Mouse (Mus musculus): ENCODE results near the gene Wdfy1. TPM values are rescaled to one million over a fixed set of nuclear protein-coding genes. Genes with fewer than 3 reads are reported as not detected.

Wdfy1 gene
- total RNA-seq, 2 experiments from 2014 or later, result 8.6 to 12.0 TPM

DNA sequence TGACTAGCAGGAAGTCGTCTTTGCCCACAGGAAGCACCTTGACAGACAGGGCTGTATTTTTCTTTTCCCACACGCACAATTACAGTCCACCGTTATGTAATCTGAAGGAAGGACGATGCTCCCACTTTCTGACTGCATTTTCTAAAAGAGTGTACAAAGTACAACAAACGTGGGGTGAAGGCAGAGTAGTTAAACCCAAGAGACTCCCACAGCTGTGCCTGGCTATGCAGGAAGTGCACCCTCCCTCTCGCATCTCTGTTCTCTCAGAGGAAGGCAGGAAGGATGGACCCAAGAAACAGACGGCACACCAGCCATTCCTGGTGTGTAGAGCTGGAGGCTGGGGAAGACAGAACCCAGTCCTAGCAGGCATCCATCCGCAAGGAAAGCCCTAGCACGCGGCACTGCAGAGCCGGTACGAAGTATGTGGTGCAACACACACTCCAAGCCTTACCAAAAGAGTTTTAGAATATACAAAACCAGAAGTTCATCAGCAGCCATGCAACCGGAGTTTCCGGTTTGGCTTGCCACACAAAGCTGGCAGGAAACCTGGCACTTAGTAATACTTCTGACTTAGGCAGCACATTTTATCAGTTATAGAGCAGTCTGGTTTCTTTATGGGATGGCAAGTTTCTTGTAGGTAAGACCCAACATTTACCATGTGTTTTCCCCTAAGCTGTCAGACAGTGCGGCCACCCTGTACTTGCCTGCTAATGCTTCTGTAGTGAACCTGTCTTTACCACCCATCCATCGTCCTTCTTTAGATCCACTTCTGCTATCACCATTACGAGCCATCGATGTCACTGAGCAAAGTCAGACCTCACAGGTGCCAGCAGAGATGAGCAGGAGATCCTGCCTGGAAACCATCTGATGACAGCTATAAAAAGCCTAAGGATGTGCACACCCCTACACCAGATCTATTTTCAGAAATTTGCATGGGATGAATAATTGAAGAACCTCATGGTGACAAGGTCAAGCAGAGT lies 64.5 kb downstream of the Wdfy1 start:
- DNase-seq, result no peak

DNA sequence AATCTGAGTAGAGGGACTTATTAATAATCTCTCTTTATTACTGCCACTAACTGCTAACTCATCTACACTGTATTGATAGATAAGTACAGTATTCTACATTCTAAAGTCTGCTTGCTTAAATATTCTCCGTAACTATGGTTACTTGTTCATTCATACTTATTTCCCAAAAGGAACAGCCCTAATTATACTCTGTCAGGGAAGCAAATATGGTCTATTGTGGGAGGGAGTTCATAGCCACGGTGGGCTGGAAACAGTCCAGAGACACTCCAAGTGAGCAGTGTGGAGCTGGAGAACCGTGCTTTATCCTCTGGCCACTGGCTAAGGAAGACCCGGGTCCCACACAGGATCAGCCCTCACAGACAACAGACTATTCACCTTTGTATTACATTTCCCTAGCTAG lies 65.3 kb downstream of the Wdfy1 start:
- DNase-seq, result no peak

DNA sequence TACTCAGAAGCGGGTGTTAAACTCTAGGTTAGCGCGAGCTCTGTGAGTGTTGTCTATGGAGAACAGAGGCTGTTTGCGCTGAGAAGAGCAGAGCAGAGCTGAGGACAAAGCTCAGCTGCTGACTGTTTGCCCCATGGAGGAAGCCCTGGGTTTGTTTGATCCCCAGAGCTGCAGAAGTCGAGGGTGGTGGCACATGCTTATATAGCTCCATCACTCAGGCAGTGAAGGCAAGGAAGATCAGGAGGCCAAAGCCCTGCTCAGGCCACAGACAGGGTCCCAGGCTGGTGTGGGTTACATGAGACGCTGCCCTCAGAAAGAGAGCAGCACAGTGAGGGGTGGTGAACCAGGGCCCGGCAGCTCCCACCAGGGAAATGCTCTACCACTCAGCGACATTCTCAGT lies 65.7 kb downstream of the Wdfy1 start:
- no peak for DNase-seq

DNA sequence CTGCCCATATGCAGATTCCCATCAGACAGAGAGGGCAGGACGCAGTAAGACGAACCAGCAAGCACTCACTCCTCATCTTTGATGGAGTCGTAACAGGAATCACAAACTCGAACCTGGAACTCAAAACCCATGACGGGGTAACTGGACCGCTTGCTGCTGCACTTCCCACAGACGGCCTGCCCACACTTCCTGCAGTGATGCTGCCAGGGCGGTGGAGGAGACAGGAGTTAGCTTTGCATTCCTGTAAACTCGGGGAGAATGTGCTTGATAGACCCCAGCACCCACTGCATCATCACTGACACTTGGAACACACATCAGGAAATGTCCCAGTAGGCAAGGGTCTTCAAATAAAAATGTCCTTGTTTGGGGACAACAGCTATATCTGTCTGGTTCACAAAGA lies 68.6 kb downstream of the Wdfy1 start:
- no peak for DNase-seq

DNA sequence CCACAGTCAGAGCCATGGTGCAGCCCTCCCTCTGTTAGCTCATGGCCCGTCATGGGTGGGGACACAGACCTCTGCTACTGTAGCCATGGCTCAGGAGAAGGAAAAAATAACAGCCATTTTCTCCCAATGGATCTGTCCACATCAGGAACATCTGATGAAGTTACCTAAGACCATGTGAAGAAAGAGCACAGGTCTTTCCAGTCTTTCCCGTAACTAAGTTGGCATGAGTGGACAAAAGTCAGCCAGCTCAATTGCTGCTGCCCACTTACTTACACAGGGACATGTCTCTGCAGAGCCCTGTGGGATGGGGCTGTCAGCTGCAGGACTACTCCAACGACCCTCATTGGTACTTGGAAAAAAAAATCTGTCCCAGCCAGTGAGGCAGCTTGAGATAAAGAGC lies 69.2 kb downstream of the Wdfy1 start:
- no peak for DNase-seq

DNA sequence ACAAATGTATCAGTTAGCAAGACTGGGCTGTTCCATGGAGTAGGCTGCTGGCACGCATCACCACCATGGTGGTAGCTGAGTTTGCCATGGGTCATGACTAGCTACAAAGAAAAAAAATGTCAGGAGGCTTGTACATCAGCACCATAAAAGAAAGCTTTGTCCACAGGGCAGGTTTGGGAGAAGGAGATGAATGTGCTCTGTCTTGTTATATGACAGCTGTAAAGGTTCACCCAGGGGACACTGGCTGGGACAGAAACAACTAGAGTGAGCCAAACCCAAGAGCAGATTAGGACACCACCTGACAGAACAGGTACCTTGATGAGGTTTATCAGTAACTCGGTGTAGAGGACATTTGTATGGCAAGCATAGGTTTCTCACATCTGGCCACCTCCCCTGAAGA lies 71.3 kb downstream of the Wdfy1 start:
- DNase-seq, result no peak

DNA sequence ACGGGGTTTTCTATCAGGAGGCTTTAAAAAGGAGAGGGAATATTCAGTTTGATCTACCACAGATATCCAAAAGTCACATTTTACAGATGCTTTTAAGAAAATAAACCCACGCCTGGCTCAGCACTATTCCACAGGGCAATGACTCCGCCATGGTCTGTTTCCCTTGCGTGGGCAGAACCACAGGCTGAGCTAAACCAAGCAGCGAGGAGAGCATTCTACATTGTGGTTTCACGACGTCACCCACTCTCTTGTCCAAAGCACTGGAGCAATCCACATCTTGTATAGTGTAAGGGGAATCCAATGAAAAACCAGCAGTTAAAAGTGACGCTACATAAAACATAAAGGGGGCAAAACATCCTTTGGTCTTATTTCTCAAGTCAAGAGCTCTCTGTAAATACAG lies 72.4 kb downstream of the Wdfy1 start:
- no peak for DNase-seq

DNA sequence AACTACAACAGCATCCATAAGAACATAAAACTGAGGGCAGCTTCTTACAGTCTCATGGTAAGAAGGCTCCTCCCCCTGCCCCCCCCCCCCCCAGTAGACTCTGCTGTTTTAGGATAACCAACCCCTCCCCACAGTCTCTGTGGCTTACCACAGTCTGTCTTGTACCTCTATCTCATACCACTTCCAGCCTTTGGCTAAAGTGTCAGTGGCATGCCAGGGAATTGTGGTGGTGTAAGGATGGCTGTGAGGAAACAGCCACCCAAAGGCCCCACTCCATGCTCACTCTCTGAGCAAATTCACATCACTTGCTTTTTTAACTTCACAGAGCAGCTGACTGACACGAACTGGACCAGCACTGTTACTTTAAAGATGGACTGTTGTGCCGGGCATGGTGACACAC lies 77.4 kb downstream of the Wdfy1 start:
- no peak for DNase-seq

DNA sequence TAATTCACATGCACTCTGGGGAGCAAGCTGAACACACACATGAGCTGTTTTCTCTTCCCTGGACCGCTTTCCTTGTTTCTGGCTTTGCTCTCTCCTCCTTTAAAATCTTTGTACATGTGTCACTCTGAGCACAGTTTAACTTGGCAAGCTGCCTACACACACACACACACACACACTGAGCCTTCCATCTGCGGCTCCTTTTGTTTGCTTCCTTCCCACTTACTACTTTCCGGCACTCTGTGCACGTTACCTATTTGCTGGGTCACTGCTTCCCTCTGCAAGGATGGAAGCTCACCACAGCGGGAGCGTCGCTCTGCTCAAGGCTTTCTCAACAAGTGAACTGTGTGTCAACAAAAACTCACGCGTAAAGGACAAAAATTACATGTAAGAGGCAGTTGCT lies 78.6 kb downstream of the Wdfy1 start:
- no peak for DNase-seq

DNA sequence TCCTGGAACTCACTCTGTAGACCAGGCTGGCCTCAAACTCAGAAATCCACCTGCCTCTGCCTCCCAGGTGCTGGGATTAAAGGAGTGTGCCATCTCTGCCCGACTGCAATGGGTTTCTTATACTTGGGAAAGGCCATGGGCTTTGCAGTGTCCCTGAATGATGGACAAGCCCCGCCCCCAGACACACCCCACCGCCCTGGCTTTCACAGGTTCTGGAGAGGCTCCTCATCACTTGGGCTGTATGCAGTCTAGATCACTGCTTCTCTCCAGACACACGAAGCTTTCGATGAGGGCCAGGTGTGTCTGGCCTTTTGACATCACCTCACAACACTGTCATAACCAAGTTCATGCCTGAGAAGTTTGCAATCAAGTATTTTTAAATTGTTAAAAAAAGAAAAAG lies 79.0 kb downstream of the Wdfy1 start:
- no peak for DNase-seq

DNA sequence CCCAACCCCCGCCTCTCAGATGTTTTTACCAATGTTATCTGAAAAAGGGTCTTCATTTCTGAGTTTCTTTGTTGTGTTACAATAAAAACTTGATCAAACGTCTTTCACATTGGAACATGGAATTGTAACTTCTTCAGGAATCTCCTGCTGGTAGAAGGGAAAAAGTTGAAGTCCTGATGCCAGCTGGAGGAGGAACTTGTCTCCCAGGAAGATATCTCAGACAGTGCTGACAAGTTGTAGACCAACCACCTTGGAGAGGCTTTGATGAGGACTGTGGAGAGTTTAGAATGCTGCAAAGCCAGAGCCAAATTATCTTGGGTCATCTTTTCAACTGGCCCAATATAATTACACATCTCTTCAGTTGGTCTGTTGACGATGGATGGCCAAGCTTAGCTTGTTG lies 83.5 kb downstream of the Wdfy1 start:
- DNase-seq, result no peak

DNA sequence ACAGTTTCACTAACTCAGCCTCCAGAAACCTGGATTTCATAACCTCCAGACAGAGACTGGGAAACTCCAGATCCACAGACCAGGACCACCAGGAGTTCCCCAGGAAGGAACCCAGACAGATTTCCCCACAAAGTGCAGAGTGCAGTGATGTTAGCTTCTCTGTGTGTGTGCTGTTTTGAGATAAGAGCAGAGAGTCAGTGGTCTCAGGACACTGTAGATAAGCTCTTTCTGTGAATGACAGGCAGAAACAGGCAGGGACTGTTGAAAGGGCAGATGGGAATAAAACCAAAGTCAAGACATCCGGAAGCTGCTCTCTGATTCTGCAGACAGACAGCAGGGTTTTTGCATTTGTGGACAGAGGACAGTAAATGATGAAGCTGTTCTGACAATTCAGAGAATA lies 88.7 kb downstream of the Wdfy1 start:
- DNase-seq, result no peak

DNA sequence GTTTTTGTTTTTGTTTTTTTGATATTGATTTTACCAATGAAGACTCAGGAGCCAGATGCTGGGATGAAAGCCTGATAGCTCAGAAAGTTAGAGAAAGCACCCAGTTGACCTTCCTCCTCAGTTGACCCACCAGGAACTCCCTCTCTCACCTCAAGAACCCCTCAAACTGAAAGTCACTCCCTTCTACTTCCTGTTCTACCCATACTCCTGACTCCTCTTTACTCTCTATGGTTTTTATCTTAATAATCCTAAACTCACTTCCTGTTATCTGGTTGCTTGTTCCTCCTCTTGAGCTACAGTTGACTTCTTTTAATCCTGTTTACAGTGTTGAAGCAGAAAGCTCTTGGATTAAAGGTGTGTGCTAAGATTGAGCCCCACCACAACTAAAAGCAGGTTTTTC lies 91.9 kb downstream of the Wdfy1 start:
- no peak for DNase-seq

DNA sequence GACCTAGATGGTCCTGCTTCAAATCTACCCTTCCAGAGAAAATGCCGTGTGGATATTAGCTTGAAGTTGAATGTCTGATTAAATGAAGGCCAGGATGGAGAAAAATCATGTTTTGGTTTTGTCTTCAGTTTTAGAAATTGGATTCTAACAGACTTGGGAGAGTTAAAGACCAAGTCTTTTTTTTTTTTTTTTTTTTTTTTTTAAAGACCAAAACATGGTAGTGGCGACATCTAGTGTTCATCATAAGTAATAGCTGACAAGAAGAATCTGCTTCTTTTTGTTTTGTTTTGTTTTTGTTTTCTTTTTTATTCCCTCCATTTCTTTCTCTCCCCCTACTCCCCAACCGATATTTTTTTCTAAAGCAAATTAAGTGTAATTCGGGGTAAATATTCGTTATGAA lies 93.0 kb downstream of the Wdfy1 start:
- no peak for DNase-seq

DNA sequence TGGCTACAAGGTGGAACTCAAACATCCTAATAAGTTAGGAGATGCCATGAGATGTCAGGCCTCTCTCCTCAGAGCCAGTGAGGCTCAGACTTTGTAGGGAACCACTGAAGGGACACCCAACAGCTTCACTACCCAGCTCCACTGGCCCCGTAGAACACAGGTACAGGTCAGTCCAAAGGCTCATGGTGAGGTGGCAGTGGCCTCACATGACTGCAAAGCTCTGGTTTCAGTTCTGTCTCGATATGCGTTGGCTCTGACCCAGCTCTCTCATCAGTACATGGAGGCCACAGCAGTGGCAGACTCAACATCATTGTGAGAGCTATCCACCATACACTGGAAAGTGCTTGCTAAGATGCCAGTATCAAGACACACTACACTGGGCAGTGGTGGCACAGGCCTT lies 95.2 kb downstream of the Wdfy1 start:
- no peak for DNase-seq

DNA sequence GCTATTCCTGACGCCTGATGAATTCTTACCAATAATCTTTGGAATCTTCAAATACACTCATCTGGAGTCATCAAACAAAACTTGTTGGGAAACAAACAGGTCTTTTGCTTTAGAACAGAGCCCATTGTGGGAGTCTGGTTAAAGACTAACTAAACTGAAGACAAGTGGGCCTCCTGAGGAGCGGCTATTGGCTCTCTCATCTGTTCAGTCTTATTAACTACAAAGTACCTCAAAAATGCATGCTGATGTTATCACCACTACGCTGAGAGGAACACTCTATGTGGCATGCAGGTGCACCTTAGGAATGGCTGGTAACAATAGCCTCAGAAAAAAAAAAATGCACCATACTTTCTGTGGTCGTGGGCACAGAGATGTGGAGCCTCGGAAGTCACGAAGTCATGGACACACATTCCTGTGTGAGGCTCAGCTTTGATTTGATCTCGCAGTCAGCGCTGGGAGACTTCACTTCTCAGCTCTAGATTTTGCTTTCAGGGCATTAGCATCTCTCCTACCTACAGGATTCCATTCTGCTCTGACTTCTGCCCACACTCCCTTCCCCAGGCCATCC lies 97.7 kb downstream of the Wdfy1 start:
- DNase-seq, result no peak

DNA sequence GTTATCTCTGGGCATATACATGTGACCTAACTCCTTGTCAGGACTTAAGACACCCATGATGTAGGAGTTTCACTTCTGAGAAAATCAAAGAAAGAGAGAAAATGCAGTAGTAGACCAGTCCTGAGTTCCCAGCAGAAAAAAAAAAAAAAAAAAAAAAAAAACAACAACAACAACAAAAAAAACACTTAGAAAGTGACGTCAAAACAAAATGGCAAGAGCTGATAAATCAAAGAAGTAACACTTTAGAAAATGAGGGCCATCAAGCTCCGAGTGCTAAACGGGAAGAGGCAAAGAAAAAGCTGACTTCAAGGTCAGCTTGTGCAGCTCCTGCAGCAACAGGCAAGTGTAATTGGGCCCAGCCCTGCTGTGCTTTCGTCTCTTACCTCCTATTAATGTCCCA lies 100.2 kb downstream of the Wdfy1 start:
- no peak for DNase-seq

DNA sequence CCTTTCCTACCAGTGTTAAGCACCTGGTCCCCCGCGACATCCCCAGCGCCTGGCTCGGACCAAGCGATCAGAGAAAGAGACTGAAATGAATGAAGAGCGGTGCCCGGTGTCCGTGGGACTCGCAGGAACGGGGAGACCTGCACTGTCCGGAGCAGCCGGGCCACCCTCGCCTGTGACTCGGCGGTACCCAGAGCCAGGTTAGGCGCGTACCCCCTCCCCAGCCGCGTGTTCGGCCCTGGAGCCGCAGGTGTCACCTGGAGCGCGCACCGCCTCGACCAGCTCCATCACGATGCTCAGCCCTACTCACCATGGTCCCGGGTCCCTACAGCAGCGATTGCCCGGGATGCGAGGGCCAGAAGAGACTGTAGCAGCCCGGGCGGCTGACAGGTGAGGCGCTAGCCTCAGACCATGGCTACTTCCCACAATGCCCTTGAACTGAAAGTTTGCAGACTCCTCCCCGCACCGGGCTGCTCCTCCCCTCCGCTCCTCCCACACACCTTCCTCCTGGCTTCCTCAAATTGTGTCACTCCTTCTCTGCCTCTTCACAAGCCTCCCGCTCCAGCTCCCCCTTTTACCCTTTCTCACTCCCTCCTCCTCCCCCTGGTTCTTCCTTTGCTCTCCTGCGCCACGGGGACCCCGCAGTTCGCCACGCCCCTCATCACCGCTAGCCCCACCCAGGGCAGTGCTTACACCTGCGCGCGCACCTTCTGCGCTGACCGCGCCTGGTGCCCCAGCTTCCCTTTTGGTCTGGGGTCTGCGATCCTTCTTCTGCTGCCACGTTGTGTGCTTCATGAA lies 104.2 kb downstream of the Wdfy1 start, which contains the start of gene Ap1s3:
Gene Ap1s3, minus strand, starts transcription at position 430 of the 795 bp plus-strand sequence.
- peak; percentile 15 for DNase-seq

DNA sequence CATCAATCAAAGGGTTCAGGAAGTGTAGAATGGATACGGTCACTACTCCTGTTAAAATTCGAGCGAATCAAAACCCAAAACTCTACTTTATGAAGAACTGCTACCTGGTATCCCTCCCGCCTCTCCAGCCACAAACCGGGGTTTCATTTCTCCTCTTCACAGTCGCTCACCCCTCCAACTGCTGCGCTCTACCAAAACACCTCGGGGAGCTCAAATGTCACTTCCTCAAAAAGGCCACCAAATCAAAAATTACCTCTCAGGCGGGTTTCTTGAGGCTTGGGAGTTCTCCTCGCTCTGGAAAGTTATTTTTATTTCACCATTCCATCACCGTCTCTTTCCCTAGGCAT lies 104.8 kb downstream of the Wdfy1 start:
- DNase-seq, result no peak

DNA sequence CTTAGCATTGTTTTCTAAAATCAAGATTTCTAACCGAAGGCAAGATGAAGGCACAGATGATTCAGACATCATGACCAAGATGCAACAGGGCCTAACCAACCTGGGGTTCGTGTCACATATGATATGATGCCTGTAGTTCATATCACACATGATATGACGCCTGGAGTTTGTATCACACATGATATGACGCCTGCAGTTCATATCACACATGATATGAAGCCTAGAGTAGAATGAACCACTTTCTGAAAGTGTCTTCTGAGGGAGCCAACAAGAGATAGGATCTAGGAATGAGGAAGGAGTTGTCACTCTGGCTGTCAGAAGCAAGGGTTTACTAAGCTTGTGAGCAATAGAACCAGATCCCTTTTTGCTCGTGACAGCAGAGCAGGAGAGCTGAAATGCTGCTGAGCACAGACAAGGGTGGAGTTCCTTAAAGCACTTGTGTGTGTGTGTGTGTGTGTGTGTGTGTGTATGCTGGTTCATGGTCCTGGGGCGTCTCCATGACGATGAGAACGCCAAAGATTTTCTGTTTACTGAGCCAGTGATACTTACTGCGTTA lies 106.4 kb downstream of the Wdfy1 start:
- DNase-seq, result no peak

DNA sequence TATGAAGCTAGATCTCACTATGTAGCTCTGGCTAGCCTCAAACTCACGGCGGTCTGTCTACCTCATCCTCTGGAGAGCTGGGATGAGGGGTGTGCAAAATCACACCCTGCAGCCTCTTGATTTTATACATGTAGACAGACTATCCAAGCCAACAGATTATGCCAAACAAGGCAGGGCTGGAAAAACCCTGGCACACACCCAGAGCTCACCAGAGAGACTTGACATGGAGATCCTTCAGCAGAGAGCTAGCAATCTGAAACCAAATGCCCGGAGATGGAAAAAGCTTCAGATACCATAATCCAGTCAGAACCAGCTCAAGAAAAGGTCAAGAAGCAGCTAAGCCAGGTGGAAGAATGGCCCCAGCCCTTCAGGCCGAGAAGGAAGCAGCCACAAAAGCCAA lies 111.0 kb downstream of the Wdfy1 start:
- DNase-seq, result no peak

DNA sequence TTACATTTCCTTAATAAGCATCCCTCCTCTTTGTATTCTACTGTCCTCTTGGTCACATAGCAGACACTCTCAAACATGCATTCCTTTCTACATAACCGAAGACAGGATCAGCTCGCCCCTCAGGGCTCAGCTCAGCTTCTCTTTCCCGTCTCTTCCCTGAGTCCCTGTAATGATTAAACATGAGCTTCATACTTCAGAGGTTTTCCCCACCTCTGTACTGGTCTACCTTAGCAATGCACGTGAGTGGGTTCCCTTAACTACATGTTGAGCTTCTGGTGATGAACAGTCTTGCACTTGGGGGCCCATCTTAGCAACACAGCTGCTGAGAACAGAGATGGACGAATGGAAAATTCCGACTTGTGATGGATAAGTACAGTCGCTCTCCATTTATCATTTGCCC lies 116.3 kb downstream of the Wdfy1 start:
- no peak for DNase-seq

DNA sequence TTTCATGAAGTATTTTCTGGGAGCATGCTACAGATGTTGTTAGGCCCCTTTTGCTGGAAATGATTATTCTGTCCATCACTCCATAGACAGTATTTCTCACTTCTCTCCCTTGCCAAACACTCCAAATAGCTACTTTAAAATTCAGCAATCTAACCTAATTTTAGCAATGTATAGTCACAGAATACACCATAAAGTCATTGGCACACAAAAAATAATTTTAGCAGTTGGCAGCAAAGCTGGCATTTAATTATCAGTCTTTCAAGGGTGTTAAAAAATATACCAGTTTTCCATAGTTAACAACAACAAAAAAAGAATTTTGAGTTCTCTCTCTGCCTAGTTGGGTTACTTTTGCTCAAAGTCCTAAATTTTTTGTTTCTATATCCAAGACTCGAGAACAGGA lies 118.5 kb downstream of the Wdfy1 start:
- no peak for DNase-seq
